Mouse (Mus musculus): Measurements from ENCODE around the gene Rtl3.
A peak's percentile ranks its signal among the peaks of the same experiment; 100 is the strongest.

Gene Rtl3

GRCm38 (mm10) chrX:106840409-106840808 lies at the start of gene Rtl3:
TSS of gene Rtl3 (minus strand) at chrX:106840644.
- no peak for DNase-seq (ENCODE audit: inconsistent ontology term)

GRCm38 (mm10) chrX:106872315-106872714 lies 31.9 kb upstream of the Rtl3 start:
- no peak for DNase-seq (ENCODE audit: inconsistent ontology term)

GRCm38 (mm10) chrX:106871894-106872293 lies 31.4 kb upstream of the Rtl3 start:
- DNase-seq (ENCODE audit: inconsistent ontology term): no peak

- DNase-seq (ENCODE audit: inconsistent ontology term): peak; percentile 27
Measured at GRCm38 (mm10) chrX:106871426-106871825, 31.0 kb upstream of the Rtl3 start.

GRCm38 (mm10) chrX:106853523-106854300 lies 13.3 kb upstream of the Rtl3 start:
- no peak for DNase-seq (ENCODE audit: inconsistent ontology term)

- no peak for DNase-seq (ENCODE audit: inconsistent ontology term)
Measured at GRCm38 (mm10) chrX:106839591-106839990, 853 bp downstream of the Rtl3 start.

- DNase-seq (ENCODE audit: inconsistent ontology term): peak; percentile 21
Measured at GRCm38 (mm10) chrX:106830494-106830893, 9.9 kb downstream of the Rtl3 start.

GRCm38 (mm10) chrX:106809560-106810226 lies 30.8 kb downstream of the Rtl3 start:
- DNase-seq (ENCODE audit: inconsistent ontology term): no peak

GRCm38 (mm10) chrX:106804387-106804786 lies 36.1 kb downstream of the Rtl3 start:
- peak; percentile 69 for DNase-seq (ENCODE audit: inconsistent ontology term)

- DNase-seq (ENCODE audit: inconsistent ontology term): no peak
Measured at GRCm38 (mm10) chrX:106794686-106795085, 45.8 kb downstream of the Rtl3 start.

All from Muller cell, postnatal 12 days (primary cell).